Mouse (Mus musculus) naive thymus-derived CD4-positive, alpha-beta T cell, adult 5 months (primary cell): ENCODE data around the gene Parp11. TPM values are rescaled to one million over a fixed set of nuclear protein-coding genes. Genes with fewer than 3 reads are reported as not detected.

Source experiments
- polyA plus RNA-seq: library from polyadenylated mRNA; unstranded; fragments of 100-300 nt; shearing (Covaris generic); gene quantifications from one replicate; pipeline ENCODE4 v1.2.1, GENCODE M21; 2017

The Parp11 gene
- 26.2 TPM for polyA plus RNA-seq

DNA sequence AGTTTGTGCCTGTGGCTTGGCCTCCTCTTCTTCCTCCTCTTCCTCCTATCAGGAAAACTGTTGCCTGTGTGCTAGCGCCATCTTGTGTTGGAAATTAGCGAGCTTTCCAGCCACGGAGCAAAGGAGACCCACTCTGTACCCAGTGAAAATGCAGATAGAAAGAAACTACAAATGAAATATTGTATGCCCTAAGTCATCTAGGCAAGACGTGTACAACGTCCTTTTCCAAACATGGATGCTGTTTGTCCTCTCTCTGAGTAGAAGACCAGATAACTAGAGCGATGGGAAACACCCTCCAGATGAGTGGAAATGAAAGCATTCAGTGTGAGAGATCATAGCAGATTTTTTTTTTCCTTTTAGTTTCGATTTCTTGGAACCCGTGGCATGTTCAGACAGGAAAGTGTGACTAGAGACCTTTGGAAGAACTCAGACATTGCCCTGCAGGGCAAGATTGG lies at the start of gene Parp11:
Gene Parp11, plus strand, starts transcription at position 405 of the 455 bp plus-strand sequence.

Other genes with a start within 250 kb of the Parp11 start
- 20.4 TPM for gene Cracr2a, start 114.5 kb downstream of the Parp11 start, polyA plus RNA-seq